Mouse (Mus musculus) layer of hippocampus, adult 2 months (tissue): ENCODE data around the gene Elp1. TPM values are rescaled to one million over a fixed set of nuclear protein-coding genes. Genes with fewer than 3 reads are reported as not detected.

Source experiments
- DNase-seq, 2 experiments: peaks; one replicate each; pipeline ENCODE4 v3.0.0; 2022; ENCODE audit warnings: low spot score in 2 of 2
- H3K27ac ChIP-seq: fragments of 200-600 bp; 2 replicates; pipeline ENCODE4 v1.8.1; 2022
- H3K4me3 ChIP-seq: fragments of 200-600 bp; 2 replicates; pipeline ENCODE4 v1.8.1; 2022; ENCODE audit warnings: mild to moderate bottlenecking
- CTCF ChIP-seq: fragments of 200-600 bp; conservative IDR thresholded peaks from 2 replicates; pipeline ENCODE4 v1.8.1; 2022; ENCODE audit warnings: antibody characterized with exemption, mild to moderate bottlenecking, moderate library complexity
- total RNA-seq, 2 experiments: library from RNA; stranded (reverse); gene quantifications; 2 replicates each; pipeline ENCODE4 v1.2.3; 2021

Gene Elp1
- total RNA-seq, 2 experiments from 2014 or later: 61.9 to 63.7 TPM

DNA sequence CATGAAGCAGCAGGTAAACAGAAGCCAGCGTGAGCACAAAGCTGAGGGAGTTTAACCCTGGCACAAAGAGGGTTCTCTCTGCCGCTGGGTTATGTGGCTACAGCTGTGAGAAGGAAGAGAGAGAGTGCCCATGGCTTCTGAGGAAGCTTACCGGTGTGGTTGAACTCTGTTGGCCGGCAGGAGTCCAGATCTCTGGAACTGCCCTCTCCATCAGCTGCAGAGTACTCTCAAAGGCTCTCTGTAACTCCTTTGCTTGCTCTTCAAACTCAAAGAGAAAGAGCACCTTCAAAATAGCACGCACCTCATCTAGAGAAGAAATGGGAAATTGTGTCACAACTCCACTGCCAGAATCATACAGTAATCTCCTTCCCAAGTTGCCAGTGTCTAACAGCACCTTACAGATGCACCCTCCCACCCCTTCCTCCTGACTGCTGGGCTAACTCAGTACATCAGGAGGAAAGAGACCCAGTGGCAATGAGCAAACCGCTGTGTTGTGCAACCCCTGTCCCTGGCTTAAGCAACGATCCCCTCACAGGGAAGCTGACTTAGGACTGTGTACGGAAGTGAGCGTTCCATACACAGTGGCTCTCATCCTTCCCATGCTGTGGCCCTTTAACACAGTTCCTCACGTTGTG, 45.0 kb downstream of the Elp1 start:
- DNase-seq: peak in 1 of 2 experiments; percentile 6
- no peak overlapping the region for H3K27ac ChIP-seq
- no peak overlapping the region for H3K4me3 ChIP-seq
- no peak for TF ChIP-seq CTCF

DNA sequence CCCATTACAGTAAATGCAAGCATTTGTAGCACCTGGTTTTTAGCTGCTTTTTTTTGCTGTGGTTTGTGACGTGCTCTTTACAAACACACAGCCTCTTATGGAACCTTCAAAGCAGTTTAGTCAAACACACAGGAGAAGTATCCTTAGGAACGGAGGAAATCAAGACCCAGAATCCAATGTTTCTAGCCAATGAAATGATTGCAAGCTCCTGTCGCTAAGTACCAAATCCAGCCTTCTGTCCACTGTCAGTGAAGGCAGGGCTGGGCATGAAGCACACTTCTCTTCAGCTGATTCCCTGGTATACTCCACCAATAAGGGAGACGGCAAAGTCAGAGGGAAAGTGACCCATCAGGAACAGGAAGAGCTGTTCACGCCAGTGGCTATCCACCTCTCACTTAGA, 46.1 kb downstream of the Elp1 start:
- no peak for TF ChIP-seq CTCF
- no peak overlapping the region for H3K4me3 ChIP-seq
- no peak overlapping the region for H3K27ac ChIP-seq
- DNase-seq: no peak

DNA sequence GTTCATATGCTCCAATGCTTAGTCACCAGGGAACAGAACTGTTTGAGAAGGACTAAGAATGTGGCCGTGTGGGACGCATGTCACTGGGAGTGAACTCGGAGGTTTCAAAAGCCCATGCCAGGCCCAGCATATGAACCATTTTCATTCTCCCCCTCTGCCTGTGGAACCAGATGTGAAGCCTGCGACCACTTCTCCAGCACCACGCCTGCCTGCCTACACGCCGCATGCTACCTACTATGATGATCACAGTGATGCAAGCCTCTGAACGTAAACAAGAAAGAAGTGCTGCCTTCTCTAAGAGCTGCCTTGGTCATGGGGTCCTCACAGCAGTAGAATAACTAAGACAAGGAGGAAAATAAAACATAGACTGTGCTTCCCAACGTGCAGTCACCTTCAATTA, 54.7 kb downstream of the Elp1 start:
- TF ChIP-seq CTCF: no peak

DNA sequence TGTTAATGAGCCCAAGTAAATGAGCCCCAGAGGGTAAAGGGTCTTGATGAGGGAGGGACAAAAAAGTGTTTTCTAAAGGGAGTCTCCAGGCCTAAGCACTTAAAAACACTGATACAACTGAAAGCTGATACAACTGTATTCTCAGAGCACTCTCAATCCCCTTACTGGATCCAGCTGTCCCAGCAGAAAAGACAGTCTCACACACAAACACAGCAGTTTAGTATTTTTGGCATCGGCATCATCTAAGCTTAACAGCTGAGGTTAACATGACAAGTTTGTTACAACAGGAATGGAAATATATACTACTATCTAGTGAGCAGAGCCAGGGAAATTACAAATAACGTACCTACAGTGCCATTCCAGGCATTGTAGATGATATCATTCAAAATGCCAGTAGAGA, 55.8 kb downstream of the Elp1 start:
- no peak for DNase-seq
- Histone ChIP-seq H3K4me3 (no peak overlapping the region), H3K27ac (no peak overlapping the region)
- TF ChIP-seq CTCF: no peak

More for the DNA sequence above, 54.7 kb downstream of the Elp1 start:
- H3K4me3 ChIP-seq: no peak overlapping the region
- no peak overlapping the region for H3K27ac ChIP-seq
- no peak for DNase-seq

DNA sequence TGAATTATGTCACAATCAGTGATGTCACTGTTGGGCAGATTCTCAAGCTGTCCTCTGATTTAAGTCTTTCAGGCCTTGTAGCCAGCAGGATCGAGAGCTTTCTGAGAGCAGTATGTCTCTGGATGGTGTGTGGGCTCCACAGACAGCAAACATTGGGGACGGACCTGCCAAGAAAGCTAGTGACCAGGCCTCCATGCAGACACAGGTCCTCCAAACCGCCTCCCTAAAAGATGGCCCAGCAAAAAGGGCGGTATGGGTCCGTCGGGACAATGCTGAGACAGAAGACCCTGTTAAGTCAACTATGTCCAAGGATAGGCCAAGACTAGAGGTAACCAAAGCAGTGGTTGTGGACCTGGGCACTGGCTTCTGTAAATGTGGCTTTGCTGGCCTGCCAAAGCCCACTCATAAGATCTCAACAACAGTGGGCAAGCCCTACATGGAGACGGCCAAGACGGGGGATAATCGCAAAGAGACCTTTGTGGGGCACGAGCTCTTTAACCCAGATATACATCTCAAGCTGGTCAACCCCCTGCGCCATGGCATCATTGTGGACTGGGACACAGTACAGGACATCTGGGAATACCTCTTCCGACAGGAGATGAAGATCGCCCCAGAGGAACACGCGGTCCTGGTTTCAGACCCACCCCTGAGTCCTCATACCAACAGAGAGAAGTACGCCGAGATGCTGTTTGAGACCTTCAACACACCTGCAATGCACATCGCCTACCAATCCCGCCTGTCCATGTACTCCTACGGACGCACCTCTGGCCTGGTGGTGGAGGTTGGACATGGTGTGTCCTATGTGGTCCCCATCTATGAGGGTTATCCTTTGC, 58.6 kb downstream of the Elp1 start, which contains the start of gene Actl7a:
Actl7a (plus strand) TSS at position 51 of the 833 bp plus-strand sequence.
- no peak for TF ChIP-seq CTCF
- peak in 1 of 2 experiments; percentile 5 for DNase-seq
- no peak within 1 kb of the TSS for H3K27ac ChIP-seq
- no peak within 1 kb of the TSS for H3K4me3 ChIP-seq

DNA sequence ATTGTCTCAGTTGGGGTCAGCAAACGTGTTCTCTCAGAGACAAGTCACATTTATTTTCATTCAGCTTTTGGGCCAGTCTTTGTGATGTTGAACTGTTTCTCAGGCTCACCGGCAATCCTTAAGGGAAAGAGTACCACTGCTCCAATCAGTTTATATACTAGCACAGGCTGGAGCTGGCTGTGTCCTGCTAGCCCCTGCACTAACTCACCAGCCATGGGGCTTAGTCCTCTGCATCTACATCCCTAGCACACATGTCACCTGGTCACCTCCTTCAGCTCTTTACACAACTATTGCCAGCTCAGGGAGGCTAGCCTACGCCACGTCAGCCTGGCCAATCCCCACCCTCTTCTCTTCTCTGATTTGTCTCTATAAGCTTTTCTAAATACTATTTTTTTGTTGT, 59.4 kb downstream of the Elp1 start:
- Histone ChIP-seq H3K27ac (no peak overlapping the region), H3K4me3 (no peak overlapping the region)
- no peak for TF ChIP-seq CTCF
- peak in 1 of 2 experiments; percentile 6 for DNase-seq

DNA sequence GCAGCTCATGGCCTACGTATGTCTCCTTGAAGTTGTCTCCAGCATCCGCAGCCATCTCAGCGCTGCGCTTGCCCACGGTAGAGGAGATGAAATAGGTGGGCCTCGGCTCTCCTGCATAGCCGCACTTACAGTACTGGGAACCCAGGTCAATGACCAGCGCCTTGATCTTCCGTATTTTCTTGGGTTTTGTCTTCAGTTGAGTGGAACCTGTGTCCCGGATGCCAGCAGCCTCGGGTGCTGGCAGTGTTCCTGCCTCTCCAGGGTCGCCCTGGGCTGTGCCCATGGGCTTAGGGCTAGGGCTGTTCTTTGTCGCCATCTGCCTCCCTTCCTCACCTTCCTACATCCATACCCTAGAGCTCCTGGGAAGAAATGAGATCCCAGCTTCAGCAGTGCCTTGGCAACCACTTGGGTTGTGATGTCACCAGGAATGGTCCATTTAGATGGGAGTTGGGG, 61.1 kb downstream of the Elp1 start, which contains the start of gene Actl7b:
Actl7b (minus strand) TSS at position 403 of the 453 bp plus-strand sequence.
- Histone ChIP-seq H3K4me3 (no peak within 1 kb of the TSS), H3K27ac (no peak within 1 kb of the TSS)
- peak in 1 of 2 experiments; percentile 0 for DNase-seq
- TF ChIP-seq CTCF: no peak

DNA sequence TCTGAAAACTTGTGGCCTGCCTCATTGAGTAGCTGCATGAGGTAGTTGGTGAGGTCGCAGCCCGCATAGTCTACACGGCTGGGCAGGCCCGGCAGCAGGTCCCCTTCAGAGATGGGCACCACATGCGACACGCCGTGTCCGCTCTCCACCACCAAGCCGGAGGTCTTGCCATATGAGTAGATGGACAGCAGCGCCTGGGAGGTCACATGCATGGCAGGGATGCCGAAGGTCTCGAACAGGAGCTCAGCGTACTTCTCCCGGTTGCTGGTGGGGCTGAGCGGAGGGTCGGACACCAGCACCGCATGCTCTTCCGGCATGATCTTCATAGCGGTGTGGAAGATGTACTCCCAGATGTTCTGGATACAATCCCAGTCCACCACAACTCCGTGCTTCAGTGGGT, 61.5 kb downstream of the Elp1 start:
- no peak for TF ChIP-seq CTCF
- Histone ChIP-seq H3K4me3 (no peak overlapping the region), H3K27ac (no peak overlapping the region)
- DNase-seq: peak in 1 of 2 experiments; percentile 5

DNA sequence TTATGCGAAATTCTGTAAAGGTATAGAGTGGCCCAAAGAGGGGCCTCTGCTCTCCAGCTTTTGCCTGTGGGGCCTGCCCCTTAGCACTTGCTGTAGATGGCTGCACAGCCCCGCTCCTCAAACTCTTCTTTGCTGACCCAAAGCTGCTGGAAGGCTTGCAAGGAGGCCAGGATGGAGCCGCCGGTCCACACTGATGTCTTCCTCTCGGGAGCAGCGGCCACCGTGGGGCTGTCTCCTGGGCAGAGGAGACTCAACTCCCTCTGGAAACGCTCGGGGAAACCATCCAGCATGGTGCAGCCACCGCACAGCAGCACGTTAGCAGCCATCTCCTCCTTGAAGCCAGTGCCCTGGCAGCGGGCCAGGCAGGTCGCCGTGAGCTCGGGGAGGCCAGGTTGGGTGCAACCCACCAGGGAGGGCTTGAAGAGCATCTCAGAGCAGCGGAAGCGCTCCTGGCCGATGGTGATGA, 62.1 kb downstream of the Elp1 start, which contains the start of gene Gm26657:
Gm26657 (plus strand) TSS at position 51 of the 466 bp plus-strand sequence.
- no peak within 1 kb of the TSS for H3K4me3 ChIP-seq
- no peak for TF ChIP-seq CTCF
- no peak within 1 kb of the TSS for H3K27ac ChIP-seq
- DNase-seq: no peak

DNA sequence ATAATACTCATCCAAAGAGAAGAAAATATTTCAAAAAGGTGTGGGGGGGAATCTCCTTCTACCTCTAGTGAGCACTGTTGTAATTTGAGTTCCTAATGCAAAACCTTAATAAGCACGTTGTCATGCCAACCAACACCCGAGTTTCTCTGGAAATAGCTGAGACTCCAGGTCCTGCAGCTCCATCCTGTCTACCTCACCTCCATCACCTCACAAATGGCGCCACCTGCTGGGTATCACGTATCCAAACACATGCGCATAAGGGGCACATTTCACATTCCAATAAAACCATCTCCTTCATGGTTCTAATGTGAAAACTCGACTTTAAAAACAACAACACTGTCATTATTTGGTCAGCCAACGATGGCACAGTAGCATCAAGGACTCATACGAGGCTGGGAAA, 76.3 kb downstream of the Elp1 start:
- no peak overlapping the region for H3K4me3 ChIP-seq
- DNase-seq: peak in 1 of 2 experiments; percentile 8
- H3K27ac ChIP-seq: no peak overlapping the region
- TF ChIP-seq CTCF: peak; percentile 57

DNA sequence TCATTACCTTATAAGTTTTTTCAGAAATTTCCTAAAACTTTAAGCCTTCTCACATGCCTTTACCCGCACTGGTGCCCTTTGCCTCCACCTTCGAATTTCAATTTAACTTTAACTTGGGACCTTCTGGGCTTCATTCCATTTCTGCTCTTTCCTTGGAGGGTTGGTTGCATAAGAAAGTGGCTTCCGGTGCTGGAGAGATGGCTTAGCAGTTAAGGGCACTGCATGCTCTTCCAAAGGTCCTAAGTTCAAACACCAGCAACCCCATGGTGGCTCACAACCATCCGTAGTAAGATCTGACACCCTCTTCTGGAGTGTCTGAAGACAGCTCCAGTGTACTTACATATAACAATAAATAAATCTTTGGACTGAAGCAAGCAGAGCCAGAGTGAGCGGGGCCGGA, 78.9 kb downstream of the Elp1 start:
- TF ChIP-seq CTCF: no peak
- Histone ChIP-seq H3K27ac (no peak overlapping the region), H3K4me3 (no peak overlapping the region)
- peak in 1 of 2 experiments; percentile 1 for DNase-seq

DNA sequence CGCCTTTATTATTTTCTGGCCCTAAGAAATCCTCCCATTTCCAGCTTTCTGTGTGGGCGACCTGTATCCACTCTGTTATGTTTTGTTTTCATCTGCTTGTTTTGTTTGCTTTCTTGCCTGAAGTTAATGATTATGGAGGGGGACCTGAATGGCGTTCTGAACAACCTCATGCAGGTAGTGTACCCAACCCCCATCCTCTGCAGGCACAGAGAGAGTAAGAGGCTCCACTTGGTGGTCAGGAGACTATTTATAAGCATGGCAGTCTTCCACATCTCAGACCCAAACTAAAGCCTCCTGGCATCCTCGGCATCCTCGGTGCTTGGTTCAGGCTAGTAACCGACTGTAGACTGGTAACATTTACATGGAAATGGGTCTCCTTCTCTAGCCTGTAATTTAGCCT, 79.8 kb downstream of the Elp1 start:
- DNase-seq: no peak
- Histone ChIP-seq H3K4me3 (no peak overlapping the region), H3K27ac (no peak overlapping the region)
- no peak for TF ChIP-seq CTCF

DNA sequence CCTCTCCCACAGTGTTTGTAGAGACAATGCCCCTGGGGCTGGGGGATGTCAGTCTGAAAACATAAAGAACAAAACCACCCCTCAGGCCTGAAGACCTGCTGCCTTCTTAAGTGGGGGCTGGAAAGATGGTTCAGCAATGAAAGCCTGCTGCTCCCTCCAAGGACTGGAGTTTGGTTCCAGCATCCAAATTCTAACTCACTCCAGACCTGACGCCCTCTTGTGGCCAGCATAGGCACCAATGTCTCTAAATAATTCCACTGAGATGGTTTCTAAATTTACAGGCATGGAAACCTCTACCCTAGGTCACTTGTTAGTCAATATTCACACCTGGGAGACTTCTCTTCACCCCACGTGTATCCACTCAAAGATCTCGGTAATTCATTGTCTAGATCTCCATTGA, 80.7 kb downstream of the Elp1 start:
- DNase-seq: peak in 1 of 2 experiments; percentile 49

More for the DNA sequence above, 80.7 kb downstream of the Elp1 start:
- no peak overlapping the region for H3K4me3 ChIP-seq
- peak; percentile 81 for TF ChIP-seq CTCF
- H3K27ac ChIP-seq: no peak overlapping the region
